Mouse (Mus musculus) heart, postnatal 25 days (tissue): ENCODE measurements around the gene Avpr1b. TPM values are rescaled to one million over a fixed set of nuclear protein-coding genes. Genes with fewer than 3 reads are reported as not detected.
"Not testable (repeated sequence)": the region's sequence is repeated elsewhere in the genome, so short reads cannot be mapped to it uniquely, and the experiment has no call there.

ENCODE experiments used
- DNase-seq: peaks from one replicate; pipeline ENCODE4 v3.0.0; 2022; ENCODE audit warnings: low spot score
- intact Hi-C: fragments of 180-260 bp; cut with DNase I; formaldehyde crosslinking; loops from one replicate; pipeline ENCODE4 v1.15.1; 2025
- total RNA-seq, 2 experiments: library from RNA; stranded (reverse); gene quantifications; 2 replicates each; pipeline ENCODE4 v1.2.3; 2021

Avpr1b gene
- total RNA-seq, result not detected

- intact Hi-C loops, result no loop called here
- DNase-seq, result no peak
Measured at GRCm38 (mm10) chr1:131598905-131599304, at the start of gene Avpr1b. Gene Avpr1b, plus strand, starts transcription at chr1:131599239.

- intact Hi-C loops, result no loop called here
- no peak for DNase-seq
Measured at GRCm38 (mm10) chr1:131551956-131552355, 47.1 kb upstream of the Avpr1b start.

GRCm38 (mm10) chr1:131553428-131553827 lies 45.6 kb upstream of the Avpr1b start:
- DNase-seq, result no peak
- intact Hi-C loops, result no loop called here

- DNase-seq, result peak; percentile 54
- intact Hi-C loops, result loop anchor here (1.0 to 5.0 kb wide), 3 partner anchors 193 to 283 kb away; no protein-coding TSS in a partner anchor
Measured at GRCm38 (mm10) chr1:131555042-131555812, 43.8 kb upstream of the Avpr1b start.

- intact Hi-C loops, result no loop called here
- no peak for DNase-seq
Measured at GRCm38 (mm10) chr1:131560500-131560899, 38.5 kb upstream of the Avpr1b start.

GRCm38 (mm10) chr1:131562081-131562480 lies 37.0 kb upstream of the Avpr1b start:
- DNase-seq, result no peak
- intact Hi-C loops, result no loop called here

- DNase-seq, result not testable (repeated sequence)
Measured at GRCm38 (mm10) chr1:131566056-131566455, 33.0 kb upstream of the Avpr1b start.

GRCm38 (mm10) chr1:131569721-131570120 lies 29.3 kb upstream of the Avpr1b start:
- no peak for DNase-seq
- intact Hi-C loops, result no loop called here

More at GRCm38 (mm10) chr1:131566056-131566455, 33.0 kb upstream of the Avpr1b start:
- intact Hi-C loops, result not testable (repeated sequence)

GRCm38 (mm10) chr1:131570391-131570790 lies 28.6 kb upstream of the Avpr1b start:
- no peak for DNase-seq
- intact Hi-C loops, result no loop called here

GRCm38 (mm10) chr1:131573721-131574120 lies 25.3 kb upstream of the Avpr1b start:
- intact Hi-C loops, result no loop called here
- DNase-seq, result no peak

- DNase-seq, result no peak
- intact Hi-C loops, result no loop called here
Measured at GRCm38 (mm10) chr1:131578943-131579680, 19.9 kb upstream of the Avpr1b start.

GRCm38 (mm10) chr1:131580389-131580788 lies 18.6 kb upstream of the Avpr1b start:
- DNase-seq, result no peak
- intact Hi-C loops, result no loop called here

- intact Hi-C loops, result no loop called here
- DNase-seq, result no peak
Measured at GRCm38 (mm10) chr1:131583598-131583997, 15.4 kb upstream of the Avpr1b start.

- no peak for DNase-seq
- intact Hi-C loops, result no loop called here
Measured at GRCm38 (mm10) chr1:131586836-131587235, 12.2 kb upstream of the Avpr1b start.

- intact Hi-C loops, result no loop called here
- DNase-seq, result no peak
Measured at GRCm38 (mm10) chr1:131600314-131600713, 1.3 kb downstream of the Avpr1b start.

- intact Hi-C loops, result no loop called here
- DNase-seq, result no peak
Measured at GRCm38 (mm10) chr1:131606719-131607118, 7.7 kb downstream of the Avpr1b start.

- intact Hi-C loops, result loop anchor here (2.0 to 5.0 kb wide), 3 partner anchors 48 to 235 kb away; no protein-coding TSS in a partner anchor
- no peak for DNase-seq
Measured at GRCm38 (mm10) chr1:131612556-131613155, 13.6 kb downstream of the Avpr1b start.

GRCm38 (mm10) chr1:131613361-131614133 lies 14.5 kb downstream of the Avpr1b start:
- peak; percentile 17 for DNase-seq
- intact Hi-C loops, result loop anchor here (2.0 to 5.0 kb wide), 3 partner anchors 47 to 234 kb away; no protein-coding TSS in a partner anchor

GRCm38 (mm10) chr1:131614641-131615040 lies 15.6 kb downstream of the Avpr1b start:
- intact Hi-C loops, result loop anchor here (5.0 kb wide), 2 partner anchors 153 to 233 kb away; no protein-coding TSS in a partner anchor
- no peak for DNase-seq

- intact Hi-C loops, result no loop called here
- no peak for DNase-seq
Measured at GRCm38 (mm10) chr1:131616131-131616530, 17.1 kb downstream of the Avpr1b start.
